Mouse (Mus musculus): Measurements from ENCODE around the gene Parp12.

The Parp12 gene

GRCm38 (mm10) chr6:39057161-39057560 lies 61.0 kb downstream of the Parp12 start:
- DNase-seq = no peak

GRCm38 (mm10) chr6:39055831-39056261 lies 62.3 kb downstream of the Parp12 start:
- DNase-seq = no peak

- no peak for DNase-seq
Observed at GRCm38 (mm10) chr6:39054878-39055508, 63.2 kb downstream of the Parp12 start.

GRCm38 (mm10) chr6:39054206-39054864 lies 63.8 kb downstream of the Parp12 start:
- DNase-seq = no peak

GRCm38 (mm10) chr6:39052636-39053035 lies 65.5 kb downstream of the Parp12 start:
- no peak for DNase-seq

GRCm38 (mm10) chr6:39051799-39052556 lies 66.2 kb downstream of the Parp12 start:
- DNase-seq = no peak

- no peak for DNase-seq
Observed at GRCm38 (mm10) chr6:39050836-39051235, 67.3 kb downstream of the Parp12 start.

GRCm38 (mm10) chr6:39049141-39049540 lies 69.0 kb downstream of the Parp12 start:
- no peak for DNase-seq

- no peak for DNase-seq
Observed at GRCm38 (mm10) chr6:39040451-39040850, 77.7 kb downstream of the Parp12 start.
